Mouse (Mus musculus): ENCODE data around the gene 6430548M08Rik.

DNA sequence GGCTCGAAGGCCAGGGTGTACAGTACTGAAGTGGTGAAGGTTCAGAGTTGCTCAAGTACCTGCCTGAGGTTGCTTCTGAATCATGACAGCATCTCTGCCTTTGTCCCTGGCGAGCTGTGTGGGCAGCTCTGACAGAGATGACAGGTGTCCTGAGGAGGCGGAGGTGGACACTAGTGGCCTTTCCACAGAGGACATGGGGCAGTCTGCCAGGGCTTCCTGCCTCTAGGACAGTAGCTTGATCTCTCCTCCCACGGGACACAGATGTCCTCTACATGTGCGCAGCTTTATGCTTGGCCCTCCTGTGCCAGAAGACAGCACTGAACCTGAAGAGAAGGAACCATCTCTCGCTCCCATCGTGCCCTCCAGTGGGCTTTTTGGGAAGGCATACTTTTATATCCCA, 19.2 kb downstream of the 6430548M08Rik start:
- TF ChIP-seq CTCF (IDR thresholded peaks at IDR 0.05; ENCODE audit: borderline replicate concordance, insufficient read depth, low read length) (no peak), POLR2A (IDR thresholded peaks at IDR 0.05; ENCODE audit: low read depth, low read length) (no peak)

All from embryonic fibroblast, embryonic 13.5 days (primary cell).